Mouse (Mus musculus) left cerebral cortex, postnatal 10 days (tissue): Measurements from ENCODE around the gene Ap2m1. TPM values are rescaled to one million over a fixed set of nuclear protein-coding genes. Genes with fewer than 3 reads are reported as not detected.
"Not testable (repeated sequence)": the region's sequence is repeated elsewhere in the genome, so short reads cannot be mapped to it uniquely, and the experiment has no call there.

Source experiments
- DNase-seq, 2 experiments: peaks; one replicate each; pipeline ENCODE4 v3.0.0; 2021 to 2022; ENCODE audit warnings: low spot score in 2 of 2, mixed read lengths in 1 of 2; ENCODE audit errors: extremely low spot score in 1 of 2
- intact Hi-C: fragments of 180-260 bp; cut with DNase I; formaldehyde crosslinking; loops from one replicate; pipeline ENCODE4 v1.15.1; 2025
- total RNA-seq, 2 experiments: library from RNA; stranded (reverse); gene quantifications; 2 replicates each; pipeline ENCODE4 v1.2.3; 2021

Gene Ap2m1
- 100 to 1,000 TPM; 950 to 999 TPM for total RNA-seq

DNA sequence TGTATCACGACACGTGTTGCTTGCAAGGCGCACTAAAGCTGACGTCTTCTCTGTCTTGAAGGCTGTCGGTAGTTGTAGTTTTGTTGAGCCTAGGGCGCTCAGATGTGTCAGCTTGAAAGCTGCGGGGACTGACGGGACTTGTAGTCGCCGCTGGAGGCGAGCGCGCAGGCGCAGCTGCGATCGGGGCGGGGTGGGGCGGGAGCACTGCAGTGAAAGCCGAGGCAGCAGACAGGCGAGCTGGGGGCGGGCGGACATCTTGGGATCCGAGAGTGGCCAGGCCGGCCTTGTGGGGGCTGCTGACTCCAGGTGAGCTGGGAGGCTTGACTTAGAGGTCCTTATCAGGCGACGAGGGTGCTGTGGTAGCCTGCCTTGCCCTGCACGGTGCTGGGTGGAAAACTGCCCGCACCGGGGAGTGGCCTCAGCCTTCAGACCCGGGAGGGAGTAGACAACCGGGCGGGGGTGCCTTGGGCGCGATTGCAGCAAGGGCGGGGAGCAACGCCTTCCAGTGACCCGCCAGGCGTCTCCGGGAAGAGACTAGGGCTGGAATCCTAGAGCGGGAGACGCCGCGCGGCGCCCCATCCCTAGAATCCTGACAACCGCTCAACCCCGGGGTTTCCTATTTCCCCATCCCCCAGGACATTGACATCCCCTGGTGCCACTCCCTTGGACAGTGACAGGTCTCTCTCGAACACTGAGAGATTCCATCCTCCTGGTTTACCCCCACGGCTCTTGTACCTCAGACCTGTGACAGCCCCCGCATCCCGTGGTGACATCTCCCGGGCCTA lies at the start of gene Ap2m1:
Ap2m1 (plus strand) TSS at position 183 of the 785 bp plus-strand sequence.
- peak; percentile 96 to 98 for DNase-seq
- intact Hi-C loops: no loop called here

DNA sequence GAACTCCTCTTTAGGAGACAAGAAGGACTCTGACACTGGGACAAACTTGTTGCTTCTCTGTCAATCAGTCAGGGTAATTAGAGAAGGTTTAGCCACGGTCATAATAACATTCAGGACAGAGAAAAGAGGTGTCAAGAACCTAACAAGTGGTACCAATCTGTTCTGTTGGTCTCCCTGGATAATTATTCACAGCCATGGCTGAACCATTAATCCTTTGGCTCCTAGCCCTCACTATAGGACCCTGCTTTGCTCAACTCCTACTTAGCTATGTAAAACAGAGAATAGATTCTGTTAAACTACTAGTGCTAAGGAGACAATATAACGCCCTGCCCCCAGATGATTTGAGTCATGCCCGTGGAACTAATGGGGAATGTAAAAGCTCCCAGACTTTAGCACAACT lies 49.2 kb upstream of the Ap2m1 start:
- intact Hi-C loops: no loop called here
- DNase-seq: no peak

DNA sequence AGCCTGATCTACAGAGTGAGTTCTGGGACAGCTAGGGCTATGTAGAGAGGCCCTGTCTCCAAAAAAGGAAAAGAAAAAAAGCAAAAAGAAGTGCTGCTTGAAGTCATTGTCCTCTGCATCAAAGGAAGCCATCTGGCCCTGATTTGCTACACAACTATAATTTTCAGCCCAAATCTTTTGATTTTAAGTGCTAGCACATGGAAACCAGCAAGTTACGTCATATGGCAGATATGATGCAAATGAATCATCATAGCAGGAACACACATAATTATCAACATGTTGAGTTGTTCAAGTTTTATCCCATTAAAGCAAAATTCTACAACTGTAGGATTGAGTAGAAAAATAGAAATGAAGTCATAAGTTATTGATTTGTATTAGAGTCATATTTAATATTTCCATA lies 47.1 kb upstream of the Ap2m1 start:
- intact Hi-C loops: no loop called here
- no peak for DNase-seq

- intact Hi-C loops, DNase-seq: not testable (repeated sequence)
Measured at GRCm38 (mm10) chr16:20488751-20489150, 46.5 kb upstream of the Ap2m1 start.

- intact Hi-C loops: no loop called here
- DNase-seq: no peak
Measured at GRCm38 (mm10) chr16:20489233-20489632, 46.0 kb upstream of the Ap2m1 start.

- intact Hi-C loops: no loop called here
- DNase-seq: no peak
Measured at GRCm38 (mm10) chr16:20490581-20490980, 44.7 kb upstream of the Ap2m1 start.

GRCm38 (mm10) chr16:20491301-20491700 lies 44.0 kb upstream of the Ap2m1 start:
- intact Hi-C loops: no loop called here
- DNase-seq: no peak

DNA sequence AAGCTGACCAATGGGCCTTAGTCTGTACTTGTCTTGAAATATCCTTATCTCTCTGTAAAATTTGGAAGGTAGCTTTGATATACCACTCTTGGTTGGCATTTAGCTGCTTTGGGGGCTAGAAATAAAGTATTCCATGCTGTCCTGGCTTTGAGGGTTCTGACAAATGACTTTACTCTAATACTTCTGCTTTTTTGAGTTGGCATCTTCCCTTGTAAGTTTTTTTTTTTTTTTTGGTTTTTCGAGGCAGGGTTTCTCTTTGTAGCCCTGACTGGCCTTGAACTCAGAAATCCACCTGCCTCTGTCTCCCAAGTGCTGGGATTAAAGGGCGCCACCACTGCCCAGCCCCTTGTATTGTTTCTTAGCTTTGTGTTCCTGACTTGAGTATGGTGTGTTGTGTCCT lies 41.8 kb upstream of the Ap2m1 start:
- intact Hi-C loops: no loop called here
- no peak for DNase-seq

GRCm38 (mm10) chr16:20496671-20497600 lies 38.3 kb upstream of the Ap2m1 start:
- peak; percentile 46 to 56 for DNase-seq
- intact Hi-C loops: no loop called here

DNA sequence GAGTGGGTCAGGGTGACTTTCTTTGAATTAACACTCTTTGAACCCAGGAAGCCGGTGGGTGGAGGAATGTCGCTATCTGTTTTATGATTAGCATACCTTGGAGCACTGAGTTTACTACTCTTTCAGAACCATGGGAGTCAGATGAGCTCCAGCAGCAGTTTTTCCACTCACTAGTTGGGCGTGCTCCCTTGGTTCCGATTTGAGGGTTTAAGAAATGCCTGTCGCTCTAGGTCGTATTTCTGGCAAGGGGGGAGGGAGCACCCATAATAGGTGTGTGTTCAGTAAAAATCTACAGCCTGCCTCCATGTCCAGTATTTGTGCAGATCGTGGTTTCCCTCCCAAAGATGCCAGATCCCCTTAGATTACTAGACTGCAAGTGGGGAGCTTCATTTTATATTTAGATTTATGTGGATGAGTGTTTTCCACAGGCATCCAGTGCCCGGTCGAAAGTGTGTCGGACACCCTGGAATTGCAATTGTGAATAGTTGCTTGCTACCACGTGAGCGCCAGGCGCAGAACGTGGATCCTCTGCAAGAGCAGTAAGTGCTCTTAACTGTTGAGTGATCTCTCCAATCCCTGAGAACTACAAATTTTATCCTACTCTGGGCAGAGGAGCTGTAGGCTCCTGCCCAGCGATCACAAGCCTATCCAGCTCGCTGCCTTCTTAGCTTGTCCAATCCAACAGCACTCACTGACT lies 37.1 kb upstream of the Ap2m1 start:
- DNase-seq: no peak
- intact Hi-C loops: no loop called here

DNA sequence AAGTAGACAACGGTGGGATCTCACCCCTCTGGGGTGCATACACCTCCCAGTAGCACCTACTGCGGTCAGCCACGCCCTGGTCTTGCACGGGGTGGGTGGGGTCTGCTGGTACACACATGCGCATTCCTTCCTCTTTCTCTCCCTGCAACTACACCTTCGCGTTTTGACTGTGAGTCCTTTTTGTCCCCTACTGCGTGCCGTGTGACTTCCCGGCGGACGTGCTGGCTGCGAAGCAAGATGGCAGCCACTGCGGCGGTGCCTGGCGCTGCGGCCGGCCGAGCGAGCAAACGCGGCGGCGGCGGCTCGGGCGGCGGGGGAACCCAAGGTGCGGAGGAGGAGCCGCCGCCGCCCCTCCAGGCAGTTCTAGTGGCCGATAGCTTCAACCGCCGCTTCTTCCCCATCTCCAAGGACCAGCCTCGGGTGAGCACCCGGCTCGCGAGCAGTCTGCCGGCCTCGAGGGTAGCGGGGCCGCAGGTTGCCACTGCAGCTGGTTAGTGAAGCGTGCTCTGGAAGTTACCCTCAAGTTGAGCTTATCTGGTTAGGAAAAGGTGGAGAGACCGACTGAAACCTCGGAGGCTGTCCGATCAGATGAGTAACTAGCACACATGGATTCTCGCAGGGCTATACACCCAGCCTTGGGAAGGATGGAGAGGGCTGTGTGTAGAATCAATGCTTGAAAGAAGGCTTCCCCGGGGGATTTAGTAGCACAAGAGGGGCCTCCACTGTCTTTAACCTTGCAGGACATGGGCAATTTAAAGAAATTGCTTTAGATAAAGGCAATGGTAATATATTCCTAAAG lies 36.4 kb upstream of the Ap2m1 start, which contains the start of gene Eif2b5:
Eif2b5 (plus strand) TSS at position 141 of the 799 bp plus-strand sequence.
- intact Hi-C loops: no loop called here

GRCm38 (mm10) chr16:20506000-20506399 lies 29.3 kb upstream of the Ap2m1 start:
- no peak for DNase-seq
- intact Hi-C loops: loop anchor here (5.0 kb wide), 1 partner anchor 136 kb away; no protein-coding TSS in a partner anchor

More for the DNA sequence above, 36.4 kb upstream of the Ap2m1 start, which contains the start of gene Eif2b5:
- DNase-seq: peak; percentile 92 to 93

- peak in 1 of 2 experiments; percentile 45 for DNase-seq
- intact Hi-C loops: loop anchor here (5.0 kb wide), 1 partner anchor 133 kb away; no protein-coding TSS in a partner anchor
Measured at GRCm38 (mm10) chr16:20509349-20509748, 25.9 kb upstream of the Ap2m1 start.

DNA sequence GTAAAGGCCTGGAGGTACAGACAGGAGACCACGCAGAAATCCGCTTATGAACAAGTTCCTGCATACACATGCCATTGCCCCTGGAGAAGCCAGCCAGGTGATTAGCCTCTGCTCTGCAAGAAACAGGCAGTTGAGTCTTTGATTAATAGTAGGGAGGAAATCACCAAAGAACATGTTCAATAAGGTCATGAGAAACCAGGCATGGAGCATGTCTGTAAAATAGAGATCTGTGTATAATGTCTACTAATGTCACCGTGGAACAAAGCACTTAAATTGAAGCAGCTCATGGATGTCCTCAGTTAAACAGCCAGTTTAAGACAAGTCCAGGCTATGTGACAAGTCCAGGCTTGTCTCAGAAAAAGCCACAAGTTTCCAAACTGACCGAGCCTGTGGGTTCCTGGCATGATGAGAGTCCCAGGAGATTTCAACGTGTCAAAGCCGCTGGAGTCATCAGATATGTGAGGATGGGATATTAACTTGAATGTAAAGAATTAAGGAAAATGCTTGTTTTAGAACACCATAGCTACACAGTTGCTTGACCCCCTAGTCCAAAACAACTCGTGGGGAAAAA lies 23.9 kb upstream of the Ap2m1 start:
- intact Hi-C loops: no loop called here
- no peak for DNase-seq

- peak in 1 of 2 experiments; percentile 19 for DNase-seq
- intact Hi-C loops: no loop called here
Measured at GRCm38 (mm10) chr16:20516032-20516431, 19.2 kb upstream of the Ap2m1 start.

DNA sequence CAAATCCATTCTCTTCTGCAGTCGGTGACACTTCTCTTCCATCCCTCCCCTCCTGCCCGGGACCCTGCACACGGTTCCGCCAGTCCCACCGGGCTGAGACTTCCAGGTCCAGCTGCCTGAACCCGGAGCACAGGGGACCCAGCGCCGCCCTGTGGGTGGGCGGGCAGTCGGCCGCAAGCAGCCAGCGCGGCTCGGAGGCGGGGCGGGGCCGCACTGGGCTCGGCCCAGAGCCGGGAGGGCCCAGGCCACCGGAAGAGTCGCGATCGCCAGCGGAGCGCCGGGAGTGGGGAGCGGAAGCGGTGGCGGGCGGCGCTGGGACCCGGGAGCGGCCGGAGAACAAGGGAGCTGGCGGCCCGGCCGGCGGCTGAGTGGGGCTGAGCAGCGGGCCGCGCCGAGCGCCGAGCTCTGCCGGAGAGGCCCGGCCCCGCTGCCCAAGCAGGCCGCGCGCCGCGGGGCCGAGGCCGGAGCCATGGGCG lies 18.5 kb upstream of the Ap2m1 start, which contains the start of gene Dvl3:
Dvl3 (plus strand) TSS at position 257 of the 476 bp plus-strand sequence.
- intact Hi-C loops: no loop called here
- peak; percentile 78 to 96 for DNase-seq

GRCm38 (mm10) chr16:20517216-20517615 lies 18.1 kb upstream of the Ap2m1 start:
- peak in 1 of 2 experiments; percentile 57 for DNase-seq
- intact Hi-C loops: no loop called here
